In genomic region chr15:7070199-7070794, GRCm38 (mm10) we compare ENCODE assay signal across 20 mouse cellular contexts. TPM values are rescaled to one million over a fixed set of nuclear protein-coding genes. Genes with fewer than 3 reads are reported as not detected.
A peak's percentile ranks its signal among the peaks of the same experiment; 100 is the strongest.
DNase-seq lines count a peak whose midpoint lies in the region; ATAC-seq and TF ChIP-seq lines count a peak whose summit lies in the region.
"Had no signal": no experiment of that assay in that cellular context is flagged by ENCODE, and none has a peak within 500 bp of the region (broad histone marks: within the 10 kb centered on the region; RNA-seq: fewer than 3 reads in every experiment).

No protein-coding gene starts in this region.

- WGBS in heart, embryonic 10.5 days, result 60% methylated on average over 6 of the region's 6 CpGs
- WGBS in heart, embryonic 12.5 days, result 49% methylated on average over 6 of the region's 6 CpGs
- WGBS in liver, adult 2 months, result 63% methylated on average over 6 of the region's 6 CpGs
- 46% methylated on average over 6 of the region's 6 CpGs for WGBS in liver, embryonic 11.5 days

- H3K27ac ChIP-seq in heart, embryonic 10.5 days, result no peak overlapping the region
- no peak overlapping the region for H3K27ac ChIP-seq in heart, embryonic 12.5 days (ENCODE audit: poor library complexity, severe bottlenecking)
- peak overlapping the region; percentile 9; the same call in 1 of the 2 replicates for H3K27ac ChIP-seq in liver, adult 2 months (replicated peaks; ENCODE audit: insufficient read depth, low read depth, low read length)
- no peak overlapping the region for H3K27ac ChIP-seq in liver, embryonic 11.5 days (ENCODE audit: low read depth, low read length)
- H3K27ac ChIP-seq in testis, adult 2 months (ENCODE audit: control insufficient read depth, insufficient read depth, low read depth, low read length), result 0 out of 2 replicates have a peak overlapping the region, but pooled peaks have one; percentile 17
- H3K27ac ChIP-seq: embryonic facial prominence, embryonic 10.5 days; forebrain, embryonic 13.5 days; gastrocnemius, adult 2 months; heart, embryonic 13.5 days; hindbrain, embryonic 15.5 days had no signal

- H3K4me3 ChIP-seq in heart, embryonic 10.5 days, result no peak overlapping the region
- no peak overlapping the region for H3K4me3 ChIP-seq in heart, embryonic 12.5 days
- no peak overlapping the region for H3K4me3 ChIP-seq in liver, adult 2 months (ENCODE audit: insufficient read depth, low read depth, low read length)
- H3K4me3 ChIP-seq in liver, embryonic 11.5 days (ENCODE audit: low read depth, low read length), result no peak overlapping the region
- H3K4me3 ChIP-seq in testis, adult 2 months (ENCODE audit: control insufficient read depth, low read depth, low read length), result no peak overlapping the region
- H3K4me3 ChIP-seq: embryonic facial prominence, embryonic 10.5 days; forebrain, embryonic 13.5 days; gastrocnemius, adult 2 months; heart, embryonic 13.5 days; hindbrain, embryonic 15.5 days had no signal

- peaks cover 8% of the 10 kb centered on the region; the same call in 1 of the 2 replicates for H3K4me1 ChIP-seq in heart, embryonic 10.5 days
- H3K4me1 ChIP-seq in heart, embryonic 12.5 days (replicated peaks), result 0 out of 2 replicates have a peak, but pooled peaks cover 2% of the 10 kb centered on the region
- H3K4me1 ChIP-seq in liver, adult 2 months (ENCODE audit: control insufficient read depth, insufficient read depth, low read length), result peaks cover 6% of the 10 kb centered on the region; the same call in 1 of the 2 replicates
- H3K4me1 ChIP-seq in liver, embryonic 11.5 days (replicated peaks; ENCODE audit: control insufficient read depth, insufficient read depth, low read length), result peaks cover 2% of the 10 kb centered on the region; the same call in 1 of the 2 replicates
- no peaks in the 10 kb centered on the region; the same call in 1 of the 2 replicates for H3K4me1 ChIP-seq in testis, adult 2 months (ENCODE audit: control insufficient read depth, insufficient read depth, low read length)

- no peaks in the 10 kb centered on the region for H3K36me3 ChIP-seq in heart, embryonic 10.5 days
- no peaks in the 10 kb centered on the region for H3K36me3 ChIP-seq in heart, embryonic 12.5 days
- H3K36me3 ChIP-seq in liver, adult 2 months (ENCODE audit: control insufficient read depth, insufficient read depth, low read length), result no peaks in the 10 kb centered on the region
- H3K36me3 ChIP-seq in liver, embryonic 11.5 days (ENCODE audit: control insufficient read depth, insufficient read depth, low read length), result no peaks in the 10 kb centered on the region
- no peaks in the 10 kb centered on the region for H3K36me3 ChIP-seq in testis, adult 2 months (ENCODE audit: control insufficient read depth, insufficient read depth, low read length)
- H3K36me3 ChIP-seq: embryonic facial prominence, embryonic 10.5 days; heart, embryonic 13.5 days; hindbrain, embryonic 15.5 days had no signal

- ATAC-seq in heart, embryonic 12.5 days (ENCODE audit: insufficient number of reproducible peaks, low FRiP score), result no peak
- ATAC-seq in liver, embryonic 11.5 days (replicated peaks; ENCODE audit: low FRiP score), result no peak

- H3K9me3 ChIP-seq in heart, embryonic 10.5 days, result no peaks in the 10 kb centered on the region
- no peaks in the 10 kb centered on the region for H3K9me3 ChIP-seq in heart, embryonic 12.5 days (replicated peaks)
- no peaks in the 10 kb centered on the region for H3K9me3 ChIP-seq in liver, embryonic 11.5 days (ENCODE audit: control insufficient read depth, low read length)
- H3K9me3 ChIP-seq: embryonic facial prominence, embryonic 10.5 days; forebrain, embryonic 13.5 days; heart, embryonic 13.5 days; hindbrain, embryonic 15.5 days had no signal

- TF ChIP-seq POLR2A in liver, adult 2 months (IDR thresholded peaks at IDR 0.05; ENCODE audit: extremely low read depth, insufficient read depth, low read length), result no peak
- no peak for TF ChIP-seq POLR2A in testis, adult 2 months (IDR thresholded peaks at IDR 0.05; ENCODE audit: control insufficient read depth, low read depth, low read length)

- no peak overlapping the region for H3K9ac ChIP-seq in heart, embryonic 12.5 days
- no peak overlapping the region for H3K9ac ChIP-seq in liver, adult 2 months (ENCODE audit: low read depth, low read length)
- no peak overlapping the region for H3K9ac ChIP-seq in liver, embryonic 11.5 days (ENCODE audit: low read depth, low read length)
- H3K9ac ChIP-seq: forebrain, embryonic 13.5 days; heart, embryonic 13.5 days; hindbrain, embryonic 15.5 days had no signal

- no peaks in the 10 kb centered on the region for H3K79me2 ChIP-seq in liver, adult 2 months (ENCODE audit: control insufficient read depth, insufficient read depth, low read length)

- DNase-seq in heart, embryonic 10.5 days (ENCODE audit: low spot score), result peak; percentile 55
- DNase-seq in liver, adult 2 months (ENCODE audit: extremely low read depth, low read depth, low spot score), result peak; percentile 33
- DNase-seq in liver, embryonic 11.5 days (ENCODE audit: low spot score), result no peak
- DNase-seq in testis, postnatal 10 days (ENCODE audit: low spot score), result no peak
- no peak for DNase-seq in embryo, embryonic 11 days
- DNase-seq: adrenal gland, postnatal 14 days; cerebellum, adult 11-12 months; cerebellum, adult 9-10 months; cerebellum, postnatal 36 days; gastrocnemius, adult 2 months; gastrocnemius, postnatal 25 days; heart, adult 18-20 months; heart, postnatal 36 days had no signal

- TF ChIP-seq CTCF in liver, adult 2 months (IDR thresholded peaks at IDR 0.05; ENCODE audit: low read depth, low read length), result no peak
- no peak for TF ChIP-seq CTCF in testis, adult 2 months (IDR thresholded peaks at IDR 0.05; ENCODE audit: control insufficient read depth, insufficient read depth, insufficient replicate concordance, low read depth, low read length)

- H3K4me2 ChIP-seq in heart, embryonic 12.5 days, result no peak overlapping the region
- no peak overlapping the region for H3K4me2 ChIP-seq in liver, embryonic 11.5 days
- H3K4me2 ChIP-seq: forebrain, embryonic 13.5 days; heart, embryonic 13.5 days; hindbrain, embryonic 15.5 days had no signal

- no peaks in the 10 kb centered on the region for H3K27me3 ChIP-seq in heart, embryonic 10.5 days (ENCODE audit: insufficient read depth, poor library complexity, severe bottlenecking)
- no peaks in the 10 kb centered on the region for H3K27me3 ChIP-seq in heart, embryonic 12.5 days (replicated peaks)
- no peaks in the 10 kb centered on the region for H3K27me3 ChIP-seq in liver, adult 2 months (ENCODE audit: control insufficient read depth, insufficient read depth, low read length)
- H3K27me3 ChIP-seq in liver, embryonic 11.5 days (replicated peaks; ENCODE audit: control insufficient read depth, insufficient read depth, low read length), result no peaks in the 10 kb centered on the region
- H3K27me3 ChIP-seq in testis, adult 2 months (ENCODE audit: control insufficient read depth, insufficient read depth, low read length), result no peaks in the 10 kb centered on the region
- H3K27me3 ChIP-seq: forebrain, embryonic 13.5 days; heart, embryonic 13.5 days; hindbrain, embryonic 15.5 days had no signal

RNA-seq across cellular contexts. Expression of gene Lifr, which starts 20.1 kb away (rescaled TPM):
- polyA plus RNA-seq in heart, embryonic 10.5 days (2016; fragmentation: Nextera tagmentation; extraction: Ambion mirVana), result 14.6 and 20.5 TPM in 2 replicates
- 17.3 and 17.9 TPM in 2 replicates for polyA plus RNA-seq in heart, embryonic 12.5 days (2016; fragmentation: Nextera tagmentation; extraction: Ambion mirVana)
- 386 and 431 TPM in 2 replicates for total RNA-seq in liver, adult 2 months (2014; rRNA removed)
- 134 and 159 TPM in 2 replicates for polyA plus RNA-seq in liver, adult 2 months (2012; rRNA removed)
- 28.7 and 31.0 TPM in 2 replicates for polyA plus RNA-seq in liver, embryonic 11.5 days (2014; fragmentation: Nextera tagmentation; extraction: Ambion mirVana)
- polyA plus RNA-seq in testis, adult 2 months (2012; rRNA removed), result 7.6 and 8.8 TPM in 2 replicates
- total RNA-seq: MEL had no signal

Comparison
In these comparisons a context has a peak if more than half of its experiments do, and no peak if none do; other contexts are left out.
1. DNase-seq: peak in heart, embryonic 10.5 days (single experiment) and liver, adult 2 months (single experiment); none in liver, embryonic 11.5 days (single experiment), testis, postnatal 10 days (single experiment) and embryo, embryonic 11 days (single experiment).
2. H3K27ac ChIP-seq: peak in liver, adult 2 months (single experiment) and testis, adult 2 months (single experiment); none in heart, embryonic 10.5 days (single experiment), heart, embryonic 12.5 days (single experiment) and liver, embryonic 11.5 days (single experiment).